ENCODE assay signal across 9 mouse cellular contexts in the genomic region with DNA sequence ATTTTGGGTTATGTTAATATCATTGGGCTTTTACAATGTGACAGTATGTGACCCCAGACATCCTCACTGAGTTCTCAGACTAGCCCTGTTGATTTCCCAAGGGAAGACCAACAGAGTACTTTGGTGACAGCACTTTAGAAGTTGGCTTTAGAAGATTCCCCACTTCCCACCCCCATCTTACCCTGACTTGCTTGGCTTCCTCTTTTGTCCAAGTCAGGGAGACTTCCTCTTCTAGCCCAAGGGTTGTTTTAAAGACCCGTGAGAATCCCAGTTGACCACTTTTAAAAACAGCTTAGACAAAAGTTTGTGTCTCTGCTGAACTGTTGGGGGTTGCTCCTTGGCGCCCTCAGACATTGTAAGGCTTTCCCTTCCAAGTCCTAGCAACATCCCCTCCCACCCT. TPM values are rescaled to one million over a fixed set of nuclear protein-coding genes. Genes with fewer than 3 reads are reported as not detected.
A peak's percentile ranks its signal among the peaks of the same experiment; 100 is the strongest.
DNase-seq lines count a peak whose midpoint lies in the region; ATAC-seq and TF ChIP-seq lines count a peak whose summit lies in the region.
"Had no signal": no experiment of that assay in that cellular context is flagged by ENCODE, and none has a peak within 500 bp of the region (broad histone marks: within the 10 kb centered on the region; RNA-seq: fewer than 3 reads in every experiment).

No protein-coding gene starts in this region.

- no peaks in the 10 kb centered on the region for H3K36me3 ChIP-seq in spleen, adult 2 months (ENCODE audit: control insufficient read depth, insufficient read depth, low read length)
- H3K36me3 ChIP-seq in limb, embryonic 15.5 days: no peaks in the 10 kb centered on the region

- H3K4me2 ChIP-seq in limb, embryonic 15.5 days: 0 out of 2 replicates have a peak overlapping the region, but pooled peaks have one; percentile 77

- H3K4me3 ChIP-seq in spleen, adult 2 months (ENCODE audit: extremely low read depth, insufficient read depth, insufficient read length): no peak overlapping the region
- H3K4me3 ChIP-seq in limb, embryonic 15.5 days: no peak overlapping the region

- H3K9me3 ChIP-seq in limb, embryonic 15.5 days: no peaks in the 10 kb centered on the region

- DNase-seq in heart, adult 8-10 months (ENCODE audit: low spot score): peak; percentile 19
- DNase-seq in heart, adult 11 months: no peak
- no peak for DNase-seq in spleen, adult 2 months (ENCODE audit: low read depth in 1 of 2, low spot score in 2 of 2)
- DNase-seq in spleen, adult 12 weeks (ENCODE audit: low spot score): no peak
- DNase-seq in cerebellum, adult 9-10 months: no peak
- no peak for DNase-seq in urinary bladder, adult 2 months (ENCODE audit: low spot score)
- DNase-seq in urinary bladder, postnatal 10 days (ENCODE audit: low spot score): no peak
- DNase-seq: kidney, adult 11 months had no signal

- no peak for ATAC-seq in limb, embryonic 15.5 days (ENCODE audit: insufficient number of reproducible peaks, low FRiP score, low TSS enrichment, low read depth)

- WGBS in spleen, adult 2 months: 9% methylated on average over 2 of the region's 2 CpGs
- 45% methylated on average over 2 of the region's 2 CpGs for WGBS in limb, embryonic 15.5 days

- no peak for TF ChIP-seq POLR2A in spleen, adult 2 months (IDR thresholded peaks at IDR 0.05; ENCODE audit: low read depth, low read length)

- H3K4me1 ChIP-seq in spleen, adult 2 months (ENCODE audit: control insufficient read depth, insufficient read depth, insufficient read length): peaks cover 20% of the 10 kb centered on the region; the same call in 1 of the 2 replicates
- peaks cover 68% of the 10 kb centered on the region for H3K4me1 ChIP-seq in limb, embryonic 15.5 days

- peak overlapping the region; percentile 64 for H3K27ac ChIP-seq in spleen, adult 2 months (ENCODE audit: insufficient read depth, low read length)
- no peak overlapping the region for H3K27ac ChIP-seq in limb, embryonic 15.5 days

- TF ChIP-seq CTCF in spleen, adult 2 months (IDR thresholded peaks at IDR 0.05; ENCODE audit: extremely low read depth, insufficient read depth, insufficient read length, insufficient replicate concordance): no peak

- H3K9ac ChIP-seq in limb, embryonic 15.5 days: no peak overlapping the region

- no peaks in the 10 kb centered on the region for H3K27me3 ChIP-seq in spleen, adult 2 months (ENCODE audit: control insufficient read depth, insufficient read depth, low read length)
- no peaks in the 10 kb centered on the region for H3K27me3 ChIP-seq in limb, embryonic 15.5 days

RNA-seq across cellular contexts. Expression of gene Qrfp, which starts 47.1 kb away (rescaled TPM):
- not detected for total RNA-seq in heart, adult 8-10 months (2022)
- polyA plus RNA-seq in spleen, adult 2 months (2012; rRNA removed): 0.93 and 1.1 TPM in 2 replicates
- polyA plus RNA-seq in limb, embryonic 15.5 days (2015; fragmentation: Nextera tagmentation; extraction: Ambion mirVana): 0.14 TPM in 1 of 2 replicates, not detected in the other
- 0.03 TPM in 2 replicates for polyA plus RNA-seq in urinary bladder, adult 2 months (2012; rRNA removed)
